Mouse (Mus musculus) spleen, embryonic (tissue): ENCODE results near the gene Cyp2u1.
"Not testable (repeated sequence)": the region's sequence is repeated elsewhere in the genome, so short reads cannot be mapped to it uniquely, and the experiment has no call there.

ENCODE experiments used
- CTCF ChIA-PET: fragments of 350-600 bp; sonication (Branson Sonifier 250); formaldehyde crosslinking; loops from one replicate; lab custom pipeline; 2022; lab: Charles Lee

Cyp2u1 gene

GRCm38 (mm10) chr3:131302452-131303319 lies at the start of gene Cyp2u1:
Gene Cyp2u1 (minus strand): TSS chr3:131303227.
- CTCF ChIA-PET = no interaction called here

- CTCF ChIA-PET = no interaction called here
These were observed 47.5 kb upstream of the Cyp2u1 start for GRCm38 (mm10) chr3:131350539-131350938.

- CTCF ChIA-PET = no interaction called here
These were observed 46.0 kb upstream of the Cyp2u1 start for GRCm38 (mm10) chr3:131349013-131349412.

GRCm38 (mm10) chr3:131348579-131348950 lies 45.5 kb upstream of the Cyp2u1 start:
- CTCF ChIA-PET = no interaction called here

- CTCF ChIA-PET = no interaction called here
These were observed 45.0 kb upstream of the Cyp2u1 start for GRCm38 (mm10) chr3:131347831-131348578.

GRCm38 (mm10) chr3:131345903-131346302 lies 42.9 kb upstream of the Cyp2u1 start:
- CTCF ChIA-PET = no interaction called here

- CTCF ChIA-PET = no interaction called here
These were observed 40.3 kb upstream of the Cyp2u1 start for GRCm38 (mm10) chr3:131343311-131343710.

- CTCF ChIA-PET = interaction anchor here (0.6 kb wide), 1 partner anchor 403 kb away, joined by 12 read pairs; no protein-coding TSS in a partner anchor
These were observed 37.9 kb upstream of the Cyp2u1 start for GRCm38 (mm10) chr3:131340885-131341284.

- CTCF ChIA-PET = interaction anchor here (0.6 to 0.7 kb wide), 2 partner anchors 17 to 677 kb away, joined by 3 to 9 read pairs; no protein-coding TSS in a partner anchor
These were observed 36.3 kb upstream of the Cyp2u1 start for GRCm38 (mm10) chr3:131339280-131339679.

GRCm38 (mm10) chr3:131337749-131338148 lies 34.7 kb upstream of the Cyp2u1 start:
- CTCF ChIA-PET = not testable (repeated sequence)

GRCm38 (mm10) chr3:131336629-131337028 lies 33.6 kb upstream of the Cyp2u1 start:
- CTCF ChIA-PET = no interaction called here

- CTCF ChIA-PET = no interaction called here
These were observed 32.1 kb upstream of the Cyp2u1 start for GRCm38 (mm10) chr3:131335117-131335547.

GRCm38 (mm10) chr3:131327189-131327588 lies 24.2 kb upstream of the Cyp2u1 start:
- CTCF ChIA-PET = no interaction called here

- CTCF ChIA-PET = no interaction called here
These were observed 23.6 kb upstream of the Cyp2u1 start for GRCm38 (mm10) chr3:131326637-131327036.

- CTCF ChIA-PET = interaction anchor here (0.8 kb wide), 1 partner anchor 17 kb away, joined by 9 read pairs; no protein-coding TSS in a partner anchor
These were observed 19.2 kb upstream of the Cyp2u1 start for GRCm38 (mm10) chr3:131322081-131322815.

- CTCF ChIA-PET = no interaction called here
These were observed 17.2 kb upstream of the Cyp2u1 start for GRCm38 (mm10) chr3:131320184-131320583.

GRCm38 (mm10) chr3:131318211-131318610 lies 15.2 kb upstream of the Cyp2u1 start:
- CTCF ChIA-PET = no interaction called here

- CTCF ChIA-PET = no interaction called here
These were observed 14.1 kb upstream of the Cyp2u1 start for GRCm38 (mm10) chr3:131317126-131317525.

- CTCF ChIA-PET = no interaction called here
These were observed 13.0 kb upstream of the Cyp2u1 start for GRCm38 (mm10) chr3:131315957-131316510.

GRCm38 (mm10) chr3:131312340-131312739 lies 9.3 kb upstream of the Cyp2u1 start:
- CTCF ChIA-PET = no interaction called here

GRCm38 (mm10) chr3:131310572-131310971 lies 7.5 kb upstream of the Cyp2u1 start:
- CTCF ChIA-PET = no interaction called here
